17 mouse cellular contexts compared by ENCODE assay signal in the genomic region with DNA sequence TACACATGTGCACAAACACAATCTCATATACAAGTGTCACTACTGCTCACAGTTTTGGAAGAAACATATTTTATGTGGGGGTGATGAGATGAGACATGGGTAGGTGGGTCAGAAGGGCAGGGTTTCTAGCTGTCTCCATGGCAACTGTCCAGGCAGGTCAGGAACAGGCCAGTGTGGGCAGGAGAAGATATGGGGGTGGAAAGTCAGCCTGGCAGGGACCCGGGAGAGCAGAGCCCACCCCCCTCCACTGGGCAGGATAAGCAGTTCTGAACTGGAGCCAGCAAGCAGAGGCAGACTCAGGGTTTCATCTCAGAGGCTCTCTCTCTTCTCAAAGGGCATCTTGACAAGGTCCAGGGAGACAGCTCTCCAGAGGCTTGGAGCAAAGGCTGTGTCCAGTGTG. TPM values are rescaled to one million over a fixed set of nuclear protein-coding genes. Genes with fewer than 3 reads are reported as not detected.
"Had no signal": no experiment of that assay in that cellular context is flagged by ENCODE, and none has a peak within 500 bp of the region (broad histone marks: within the 10 kb centered on the region; RNA-seq: fewer than 3 reads in every experiment).

No protein-coding gene starts in this region.

- H3K9ac ChIP-seq: limb, embryonic 12.5 days; liver, embryonic 13.5 days; liver, postnatal 0 days; neural tube, embryonic 12.5 days had no signal

- H3K36me3 ChIP-seq: limb, embryonic 12.5 days; liver, embryonic 13.5 days; neural tube, embryonic 12.5 days had no signal

- H3K27ac ChIP-seq: kidney, postnatal 0 days; limb, embryonic 12.5 days; liver, embryonic 13.5 days; neural tube, embryonic 12.5 days; stomach, postnatal 0 days had no signal

- H3K4me3 ChIP-seq: liver, embryonic 13.5 days had no signal

- ATAC-seq: liver, postnatal 0 days had no signal

- DNase-seq: kidney, adult 11 months; kidney, adult 9 months; kidney, postnatal 36 days; layer of hippocampus, adult 9-11 months; layer of hippocampus, postnatal 36 days; liver; liver, embryonic 13.5 days; liver, postnatal 0 days; lung, postnatal 36 days; thymus, adult 2 months; thymus, postnatal 25 days had no signal

- H3K9me3 ChIP-seq: limb, embryonic 12.5 days; liver, embryonic 13.5 days; neural tube, embryonic 12.5 days had no signal

- H3K4me2 ChIP-seq: liver, embryonic 13.5 days had no signal

RNA-seq across cellular contexts. Expression of a gene that starts 6.9 kb away (rescaled TPM):
- total RNA-seq: monocyte, adult 5-6 weeks; neutrophil, adult 5-6 weeks had no signal
- polyA plus RNA-seq: liver, embryonic 13.5 days; liver, postnatal 0 days had no signal
